Mouse (Mus musculus): ENCODE results near the gene Hdhd3. TPM values are rescaled to one million over a fixed set of nuclear protein-coding genes. Genes with fewer than 3 reads are reported as not detected.

The Hdhd3 gene
- 1 to 10 TPM in 11 of 26 experiments, under 1 TPM in 2, not detected in 13; 0.63 to 4.4 (median 2.5) TPM for total RNA-seq (2018; cell fraction: chromatin; rRNA removed)
- total RNA-seq (2018; cell fraction: cytosol; rRNA removed), result 1 to 10 TPM in 22 of 26 experiments, under 1 TPM in 4; 0.33 to 3.1 (median 1.7) TPM
- 1 to 10 TPM in 10 of 26 experiments, under 1 TPM in 6, not detected in 10; 0.55 to 2.7 (median 1.3) TPM for total RNA-seq (2018; cell fraction: nucleus; rRNA removed)
- polyA plus RNA-seq (2018), result 1.3 to 3.1 TPM (median 1.4 TPM) in 3 replicates

- Histone ChIP-seq H3K36me3 (ENCODE audit: inconsistent target) (no peaks in the 10 kb centered on the region), H3K79me2 (ENCODE audit: inconsistent target) (no peaks in the 10 kb centered on the region), H3K4me3 (ENCODE audit: inconsistent target) (peak within 1 kb of the TSS; percentile 61), H3K27ac (peak within 1 kb of the TSS; percentile 25)
- WGBS (ENCODE audit: missing documents), result 93% methylated on average over 3 of the region's 3 CpGs
Observed at GRCm38 (mm10) chr4:62503374-62503970, at the start of gene Hdhd3. Gene Hdhd3 (minus strand): TSS chr4:62503467.

- H3K4me3 ChIP-seq (ENCODE audit: inconsistent target), result no peak overlapping the region
- 99% methylated on average over 7 of the region's 7 CpGs for WGBS (ENCODE audit: missing documents)
- H3K27ac ChIP-seq, result no peak overlapping the region
- H3K36me3 ChIP-seq (ENCODE audit: inconsistent target), result no peaks in the 10 kb centered on the region
- H3K79me2 ChIP-seq (ENCODE audit: inconsistent target), result no peaks in the 10 kb centered on the region
Observed at GRCm38 (mm10) chr4:62551966-62552365, 48.7 kb upstream of the Hdhd3 start.

GRCm38 (mm10) chr4:62544801-62545200, 41.5 kb upstream of the Hdhd3 start:
- no peaks in the 10 kb centered on the region for H3K79me2 ChIP-seq (ENCODE audit: inconsistent target)
- H3K27ac ChIP-seq, result no peak overlapping the region
- H3K4me3 ChIP-seq (ENCODE audit: inconsistent target), result no peak overlapping the region

GRCm38 (mm10) chr4:62543782-62544181, 40.5 kb upstream of the Hdhd3 start:
- 98% methylated on average over 6 of the region's 6 CpGs for WGBS (ENCODE audit: missing documents)
- H3K79me2 ChIP-seq (ENCODE audit: inconsistent target), result no peaks in the 10 kb centered on the region
- no peak overlapping the region for H3K4me3 ChIP-seq (ENCODE audit: inconsistent target)
- no peaks in the 10 kb centered on the region for H3K36me3 ChIP-seq (ENCODE audit: inconsistent target)
- no peak overlapping the region for H3K27ac ChIP-seq

More at GRCm38 (mm10) chr4:62544801-62545200, 41.5 kb upstream of the Hdhd3 start:
- H3K36me3 ChIP-seq (ENCODE audit: inconsistent target), result no peaks in the 10 kb centered on the region

- WGBS (ENCODE audit: missing documents), result 95% methylated on average over 3 of the region's 3 CpGs
- Histone ChIP-seq H3K27ac (no peak overlapping the region), H3K36me3 (ENCODE audit: inconsistent target) (no peaks in the 10 kb centered on the region), H3K4me3 (ENCODE audit: inconsistent target) (no peak overlapping the region), H3K79me2 (ENCODE audit: inconsistent target) (no peaks in the 10 kb centered on the region)
Observed at GRCm38 (mm10) chr4:62541802-62542201, 38.5 kb upstream of the Hdhd3 start.

- 92% methylated on average over 6 of the region's 6 CpGs for WGBS (ENCODE audit: missing documents)
- Histone ChIP-seq H3K4me3 (ENCODE audit: inconsistent target) (no peak overlapping the region), H3K79me2 (ENCODE audit: inconsistent target) (no peaks in the 10 kb centered on the region), H3K27ac (no peak overlapping the region), H3K36me3 (ENCODE audit: inconsistent target) (no peaks in the 10 kb centered on the region)
Observed at GRCm38 (mm10) chr4:62533729-62534128, 30.5 kb upstream of the Hdhd3 start.

GRCm38 (mm10) chr4:62527655-62528054, 24.4 kb upstream of the Hdhd3 start:
- H3K27ac ChIP-seq, result no peak overlapping the region
- no peaks in the 10 kb centered on the region for H3K36me3 ChIP-seq (ENCODE audit: inconsistent target)
- no peak overlapping the region for H3K4me3 ChIP-seq (ENCODE audit: inconsistent target)
- peaks cover 10% of the 10 kb centered on the region; the same call in 1 of the 2 replicates for H3K79me2 ChIP-seq (ENCODE audit: inconsistent target)
- 68% methylated on average over 4 of the region's 4 CpGs for WGBS (ENCODE audit: missing documents)

- H3K4me3 ChIP-seq (ENCODE audit: inconsistent target), result no peak overlapping the region
- H3K27ac ChIP-seq, result no peak overlapping the region
- 88% methylated on average over 2 of the region's 2 CpGs for WGBS (ENCODE audit: missing documents)
- H3K79me2 ChIP-seq (ENCODE audit: inconsistent target), result peaks cover 10% of the 10 kb centered on the region; the same call in 1 of the 2 replicates
- no peaks in the 10 kb centered on the region for H3K36me3 ChIP-seq (ENCODE audit: inconsistent target)
Observed at GRCm38 (mm10) chr4:62526256-62526655, 23.0 kb upstream of the Hdhd3 start.

- no peaks in the 10 kb centered on the region for H3K36me3 ChIP-seq (ENCODE audit: inconsistent target)
- no peak overlapping the region; the same call in 1 of the 2 replicates for H3K27ac ChIP-seq
- 2% methylated on average over 9 of the region's 10 CpGs for WGBS (ENCODE audit: missing documents)
- peaks cover 10% of the 10 kb centered on the region; the same call in 1 of the 2 replicates for H3K79me2 ChIP-seq (ENCODE audit: inconsistent target)
- peak overlapping the region; percentile 94 for H3K4me3 ChIP-seq (ENCODE audit: inconsistent target)
Observed at GRCm38 (mm10) chr4:62525489-62525811, 22.2 kb upstream of the Hdhd3 start.

GRCm38 (mm10) chr4:62524651-62525488, 21.6 kb upstream of the Hdhd3 start, which contains the start of the genes Pole3 and 4933430I17Rik:
Gene Pole3 (minus strand): TSS chr4:62525068.
Gene 4933430I17Rik (plus strand): TSS chr4:62525369.
- Histone ChIP-seq H3K27ac (peak within 1 kb of the TSS; percentile 94), H3K36me3 (ENCODE audit: inconsistent target) (no peaks in the 10 kb centered on the region), H3K4me3 (ENCODE audit: inconsistent target) (peak within 1 kb of the TSS; percentile 94), H3K79me2 (ENCODE audit: inconsistent target) (peaks cover 10% of the 10 kb centered on the region; the same call in 1 of the 2 replicates)
- WGBS (ENCODE audit: missing documents), result under 1% methylated on average over 59 of the region's 59 CpGs

GRCm38 (mm10) chr4:62520892-62521400, 17.7 kb upstream of the Hdhd3 start:
- H3K36me3 ChIP-seq (ENCODE audit: inconsistent target), result no peaks in the 10 kb centered on the region
- WGBS (ENCODE audit: missing documents), result 74% methylated on average over 2 of the region's 2 CpGs
- no peak overlapping the region for H3K27ac ChIP-seq
- no peak overlapping the region for H3K4me3 ChIP-seq (ENCODE audit: inconsistent target)
- peaks cover 10% of the 10 kb centered on the region; the same call in 1 of the 2 replicates for H3K79me2 ChIP-seq (ENCODE audit: inconsistent target)

GRCm38 (mm10) chr4:62519849-62520233, 16.6 kb upstream of the Hdhd3 start, which contains the start of gene Alad:
Gene Alad (minus strand): TSS chr4:62519918.
- Histone ChIP-seq H3K79me2 (ENCODE audit: inconsistent target) (peaks cover 10% of the 10 kb centered on the region; the same call in 1 of the 2 replicates), H3K27ac (peak within 1 kb of the TSS; percentile 32; the same call in 1 of the 2 replicates), H3K36me3 (ENCODE audit: inconsistent target) (no peaks in the 10 kb centered on the region), H3K4me3 (ENCODE audit: inconsistent target) (peak within 1 kb of the TSS; percentile 71)
- WGBS (ENCODE audit: missing documents), result under 1% methylated on average over 37 of the region's 37 CpGs

GRCm38 (mm10) chr4:62519122-62519848, 16.0 kb upstream of the Hdhd3 start:
- no peaks in the 10 kb centered on the region for H3K36me3 ChIP-seq (ENCODE audit: inconsistent target)
- peaks cover 8% of the 10 kb centered on the region; the same call in 1 of the 2 replicates for H3K79me2 ChIP-seq (ENCODE audit: inconsistent target)
- 4% methylated on average over 26 of the region's 26 CpGs for WGBS (ENCODE audit: missing documents)

More at GRCm38 (mm10) chr4:62519122-62519848, 16.0 kb upstream of the Hdhd3 start:
- Histone ChIP-seq H3K4me3 (ENCODE audit: inconsistent target) (peak overlapping the region; percentile 71), H3K27ac (no peak overlapping the region)
